Mouse (Mus musculus) forebrain, embryonic 10.5 days (tissue): ENCODE measurements around the gene Galr3. TPM values are rescaled to one million over a fixed set of nuclear protein-coding genes. Genes with fewer than 3 reads are reported as not detected.

ENCODE experiments used
- DNase-seq: peaks from one replicate; pipeline ENCODE4 v3.0.0-alpha.2; 2017; ENCODE audit warnings: low spot score; ENCODE audit errors: extremely low spot score
- H3K27ac ChIP-seq: fragments of 300-500 bp; sonication (generic); 2 replicates; pipeline ENCODE4 v1.5.1; 2016; ENCODE audit warnings: mild to moderate bottlenecking
- H3K27me3 ChIP-seq: fragments of 300-500 bp; sonication (generic); 2 replicates; pipeline ENCODE4 v1.6.1; 2016; ENCODE audit warnings: mild to moderate bottlenecking; ENCODE audit not compliant: poor library complexity, severe bottlenecking
- H3K36me3 ChIP-seq: fragments of 300-500 bp; sonication (generic); replicated peaks from 2 replicates; pipeline ENCODE4 v1.6.1; 2016; ENCODE audit warnings: mild to moderate bottlenecking, moderate library complexity
- H3K4me1 ChIP-seq: fragments of 300-500 bp; sonication (generic); 2 replicates; pipeline ENCODE4 v1.6.1; 2016
- H3K4me3 ChIP-seq: fragments of 300-500 bp; sonication (generic); 2 replicates; pipeline ENCODE4 v1.5.1; 2016; ENCODE audit warnings: mild to moderate bottlenecking, moderate library complexity
- H3K9me3 ChIP-seq: fragments of 300-500 bp; sonication (generic); 2 replicates; pipeline ENCODE4 v1.6.1; 2016; ENCODE audit warnings: mild to moderate bottlenecking, moderate library complexity
- WGBS: fragments of 180-500 bp; shearing (Covaris S2); methylation state at CpG from one replicate; pipeline ENCODE4 v1.1.7; 2016; 5-methylcytosine and 5-hydroxymethylcytosine counted together
- polyA plus RNA-seq: library from polyadenylated mRNA; unstranded; fragments of >200 nt; fragmentation: Nextera tagmentation; extraction: Ambion mirVana; gene quantifications from 2 replicates; pipeline ENCODE4 v1.2.1, GENCODE M21; 2016

Galr3 gene
- not detected in 2 replicates for polyA plus RNA-seq

- H3K27me3 ChIP-seq, result peaks cover 73% of the 10 kb centered on the region
- H3K4me1 ChIP-seq, result peaks cover 66% of the 10 kb centered on the region
- DNase-seq, result no peak
- WGBS, result 74% methylated on average over 6 of the region's 6 CpGs
- peak within 1 kb of the TSS; percentile 54; the same call in 1 of the 2 replicates for H3K27ac ChIP-seq
- H3K9me3 ChIP-seq, result no peaks in the 10 kb centered on the region
- H3K36me3 ChIP-seq, result peaks cover 11% of the 10 kb centered on the region
- H3K4me3 ChIP-seq, result peak within 1 kb of the TSS; percentile 61
These were observed at the start of gene Galr3 for GRCm38 (mm10) chr15:79041585-79041984. TSS of gene Galr3 (plus strand) at chr15:79041885.

- H3K36me3 ChIP-seq, result peaks cover 100% of the 10 kb centered on the region
These were observed 49.5 kb upstream of the Galr3 start for GRCm38 (mm10) chr15:78992235-78992634.

GRCm38 (mm10) chr15:78992925-78993324 lies 48.8 kb upstream of the Galr3 start:
- Histone ChIP-seq H3K27me3 (no peaks in the 10 kb centered on the region), H3K4me1 (peaks cover 18% of the 10 kb centered on the region), H3K36me3 (peaks cover 99% of the 10 kb centered on the region), H3K9me3 (no peaks in the 10 kb centered on the region), H3K27ac (no peak overlapping the region), H3K4me3 (no peak overlapping the region)
- 97% methylated on average over 24 of the region's 24 CpGs for WGBS
- no peak for DNase-seq

More at GRCm38 (mm10) chr15:78992235-78992634, 49.5 kb upstream of the Galr3 start:
- Histone ChIP-seq H3K27ac (no peak overlapping the region), H3K27me3 (no peaks in the 10 kb centered on the region), H3K4me3 (no peak overlapping the region), H3K4me1 (peaks cover 22% of the 10 kb centered on the region), H3K9me3 (no peaks in the 10 kb centered on the region)
- WGBS, result 94% methylated on average over 7 of the region's 7 CpGs
- DNase-seq, result no peak

- Histone ChIP-seq H3K4me1 (peaks cover 15% of the 10 kb centered on the region), H3K27ac (no peak overlapping the region), H3K36me3 (peaks cover 97% of the 10 kb centered on the region), H3K27me3 (no peaks in the 10 kb centered on the region), H3K9me3 (no peaks in the 10 kb centered on the region), H3K4me3 (no peak overlapping the region)
- 94% methylated on average over 4 of the region's 4 CpGs for WGBS
- no peak for DNase-seq
These were observed 45.8 kb upstream of the Galr3 start for GRCm38 (mm10) chr15:78995916-78996315.

GRCm38 (mm10) chr15:78996663-78997062 lies 45.0 kb upstream of the Galr3 start:
- WGBS, result 86% methylated on average over 3 of the region's 3 CpGs
- no peaks in the 10 kb centered on the region for H3K9me3 ChIP-seq
- no peak overlapping the region for H3K4me3 ChIP-seq
- H3K27ac ChIP-seq, result no peak overlapping the region
- peaks cover 97% of the 10 kb centered on the region for H3K36me3 ChIP-seq
- H3K4me1 ChIP-seq, result peaks cover 15% of the 10 kb centered on the region
- no peak for DNase-seq
- no peaks in the 10 kb centered on the region for H3K27me3 ChIP-seq

- 64% methylated on average over 8 of the region's 8 CpGs for WGBS
- Histone ChIP-seq H3K4me1 (peaks cover 20% of the 10 kb centered on the region), H3K36me3 (peaks cover 97% of the 10 kb centered on the region), H3K9me3 (no peaks in the 10 kb centered on the region), H3K4me3 (no peak overlapping the region), H3K27me3 (no peaks in the 10 kb centered on the region), H3K27ac (peak overlapping the region; percentile 22)
- DNase-seq, result no peak
These were observed 43.3 kb upstream of the Galr3 start for GRCm38 (mm10) chr15:78998348-78998747.

- no peak overlapping the region; the same call in 1 of the 2 replicates for H3K27ac ChIP-seq
- no peak for DNase-seq
These were observed 42.1 kb upstream of the Galr3 start for GRCm38 (mm10) chr15:78999586-78999985.

GRCm38 (mm10) chr15:79000357-79000791 lies 41.3 kb upstream of the Galr3 start:
- 89% methylated on average over 7 of the region's 7 CpGs for WGBS
- Histone ChIP-seq H3K27me3 (no peaks in the 10 kb centered on the region), H3K4me1 (peaks cover 20% of the 10 kb centered on the region), H3K4me3 (no peak overlapping the region), H3K9me3 (no peaks in the 10 kb centered on the region), H3K36me3 (peaks cover 97% of the 10 kb centered on the region), H3K27ac (no peak overlapping the region)
- no peak for DNase-seq

More at GRCm38 (mm10) chr15:78999586-78999985, 42.1 kb upstream of the Galr3 start:
- H3K4me3 ChIP-seq, result no peak overlapping the region
- H3K4me1 ChIP-seq, result peaks cover 20% of the 10 kb centered on the region
- H3K27me3 ChIP-seq, result no peaks in the 10 kb centered on the region
- H3K9me3 ChIP-seq, result no peaks in the 10 kb centered on the region
- WGBS, result 90% methylated on average over 11 of the region's 11 CpGs
- H3K36me3 ChIP-seq, result peaks cover 97% of the 10 kb centered on the region

GRCm38 (mm10) chr15:79001559-79001958 lies 40.1 kb upstream of the Galr3 start:
- WGBS, result 95% methylated on average over 5 of the region's 5 CpGs
- Histone ChIP-seq H3K27me3 (no peaks in the 10 kb centered on the region), H3K36me3 (peaks cover 97% of the 10 kb centered on the region), H3K9me3 (no peaks in the 10 kb centered on the region), H3K4me3 (no peak overlapping the region), H3K4me1 (peaks cover 20% of the 10 kb centered on the region), H3K27ac (no peak overlapping the region)
- DNase-seq, result no peak

- Histone ChIP-seq H3K27ac (no peak overlapping the region), H3K4me3 (no peak overlapping the region), H3K36me3 (peaks cover 97% of the 10 kb centered on the region), H3K27me3 (no peaks in the 10 kb centered on the region), H3K4me1 (peaks cover 20% of the 10 kb centered on the region), H3K9me3 (no peaks in the 10 kb centered on the region)
- WGBS, result 57% methylated on average over 19 of the region's 19 CpGs
- DNase-seq, result no peak
These were observed 39.6 kb upstream of the Galr3 start for GRCm38 (mm10) chr15:79002036-79002435.

GRCm38 (mm10) chr15:79003079-79003478 lies 38.6 kb upstream of the Galr3 start:
- Histone ChIP-seq H3K4me1 (peaks cover 16% of the 10 kb centered on the region), H3K36me3 (peaks cover 95% of the 10 kb centered on the region), H3K27ac (no peak overlapping the region), H3K9me3 (no peaks in the 10 kb centered on the region), H3K27me3 (no peaks in the 10 kb centered on the region), H3K4me3 (no peak overlapping the region)
- no peak for DNase-seq
- whole genome bisulfite sequencing, result 90% methylated on average over 3 of the region's 3 CpGs

- Histone ChIP-seq H3K27ac (no peak overlapping the region), H3K9me3 (no peaks in the 10 kb centered on the region), H3K4me1 (peaks cover 4% of the 10 kb centered on the region; the same call in 1 of the 2 replicates), H3K36me3 (peaks cover 72% of the 10 kb centered on the region), H3K4me3 (no peak overlapping the region), H3K27me3 (no peaks in the 10 kb centered on the region)
- WGBS, result 92% methylated on average over 9 of the region's 9 CpGs
- no peak for DNase-seq
These were observed 36.1 kb upstream of the Galr3 start for GRCm38 (mm10) chr15:79005581-79005980.

GRCm38 (mm10) chr15:79006638-79007037 lies 35.0 kb upstream of the Galr3 start:
- DNase-seq, result no peak
- H3K36me3 ChIP-seq, result peaks cover 61% of the 10 kb centered on the region
- 90% methylated on average over 3 of the region's 3 CpGs for WGBS
- H3K9me3 ChIP-seq, result no peaks in the 10 kb centered on the region
- no peak overlapping the region for H3K4me3 ChIP-seq
- no peak overlapping the region for H3K27ac ChIP-seq
- peaks cover 9% of the 10 kb centered on the region for H3K4me1 ChIP-seq
- H3K27me3 ChIP-seq, result no peaks in the 10 kb centered on the region

- Histone ChIP-seq H3K27me3 (no peaks in the 10 kb centered on the region), H3K4me3 (no peak overlapping the region), H3K36me3 (peaks cover 57% of the 10 kb centered on the region), H3K27ac (no peak overlapping the region), H3K4me1 (peaks cover 11% of the 10 kb centered on the region), H3K9me3 (no peaks in the 10 kb centered on the region)
- WGBS, result 93% methylated on average over 5 of the region's 5 CpGs
- no peak for DNase-seq
These were observed 34.6 kb upstream of the Galr3 start for GRCm38 (mm10) chr15:79007059-79007458.
